Mouse (Mus musculus) bone marrow macrophage, adult 2 months (primary cell): ENCODE measurements around the gene Rhbdd1.

Source experiments
- CTCF ChIP-seq: IDR thresholded peaks from 2 replicates; pipeline ENCODE4 v1.5.1; 2012; ENCODE audit warnings: low read depth, mild to moderate bottlenecking, low read length, moderate library complexity
- POLR2A ChIP-seq: IDR thresholded peaks from 2 replicates; pipeline ENCODE4 v1.6.1; 2012; ENCODE audit warnings: mild to moderate bottlenecking, low read depth, low read length, borderline replicate concordance

GRCm38 (mm10) chr1:82409271-82409670 is 93.0 kb downstream of the Rhbdd1 start:
- TF ChIP-seq POLR2A, result no peak
- no peak for TF ChIP-seq CTCF
